Mouse (Mus musculus): Measurements from ENCODE around the gene Cand1. TPM values are rescaled to one million over a fixed set of nuclear protein-coding genes. Genes with fewer than 3 reads are reported as not detected.

Cand1 gene
- polyA plus RNA-seq (2015; fragmentation: Nextera tagmentation; extraction: Ambion mirVana): 53.8 and 55.0 TPM in 2 replicates

GRCm38 (mm10) chr10:119239969-119240721 is at the start of gene Cand1:
Cand1 (minus strand) TSS chr10:119240055.
- Histone ChIP-seq H3K4me1 (peaks cover 22% of the 10 kb centered on the region), H3K9me3 (no peaks in the 10 kb centered on the region), H3K4me2 (replicated peaks) (peak within 1 kb of the TSS; percentile 80), H3K27ac (replicated peaks) (peak within 1 kb of the TSS; percentile 96), H3K4me3 (peak within 1 kb of the TSS; percentile 95), H3K9ac (replicated peaks) (peak within 1 kb of the TSS; percentile 85), H3K36me3 (peaks cover 5% of the 10 kb centered on the region), H3K27me3 (no peaks in the 10 kb centered on the region)
- WGBS: under 1% methylated on average over 66 of the region's 67 CpGs
- ATAC-seq (replicated peaks): peak; percentile 99

GRCm38 (mm10) chr10:119278871-119279270 is 39.0 kb upstream of the Cand1 start:
- Histone ChIP-seq H3K4me1 (no peaks in the 10 kb centered on the region), H3K9me3 (no peaks in the 10 kb centered on the region), H3K4me2 (replicated peaks) (no peak overlapping the region), H3K27me3 (no peaks in the 10 kb centered on the region), H3K27ac (replicated peaks) (no peak overlapping the region), H3K4me3 (no peak overlapping the region), H3K36me3 (no peaks in the 10 kb centered on the region), H3K9ac (replicated peaks) (no peak overlapping the region)
- no peak for ATAC-seq (replicated peaks)
- WGBS: 89% methylated on average over 10 of the region's 10 CpGs

- no peak overlapping the region for H3K4me2 ChIP-seq (replicated peaks)
- 90% methylated on average over 6 of the region's 6 CpGs for WGBS
- H3K27me3 ChIP-seq: no peaks in the 10 kb centered on the region
- no peaks in the 10 kb centered on the region for H3K9me3 ChIP-seq
- H3K27ac ChIP-seq (replicated peaks): no peak overlapping the region
- no peak overlapping the region for H3K9ac ChIP-seq (replicated peaks)
- H3K36me3 ChIP-seq: no peaks in the 10 kb centered on the region
- no peak for ATAC-seq (replicated peaks)
- H3K4me1 ChIP-seq: no peaks in the 10 kb centered on the region
- H3K4me3 ChIP-seq: no peak overlapping the region
These were observed 34.5 kb upstream of the Cand1 start for GRCm38 (mm10) chr10:119274333-119274732.

- ATAC-seq (replicated peaks): no peak
- no peak overlapping the region for H3K4me3 ChIP-seq
- 89% methylated on average over 10 of the region's 10 CpGs for WGBS
These were observed 32.7 kb upstream of the Cand1 start for GRCm38 (mm10) chr10:119272536-119272935.

GRCm38 (mm10) chr10:119272005-119272404 is 32.1 kb upstream of the Cand1 start:
- Histone ChIP-seq H3K4me1 (no peaks in the 10 kb centered on the region), H3K27ac (replicated peaks) (no peak overlapping the region), H3K27me3 (no peaks in the 10 kb centered on the region), H3K4me3 (no peak overlapping the region), H3K36me3 (no peaks in the 10 kb centered on the region), H3K4me2 (replicated peaks) (no peak overlapping the region), H3K9ac (replicated peaks) (no peak overlapping the region), H3K9me3 (no peaks in the 10 kb centered on the region)
- no peak for ATAC-seq (replicated peaks)
- 96% methylated on average over 10 of the region's 10 CpGs for WGBS

More at GRCm38 (mm10) chr10:119272536-119272935, 32.7 kb upstream of the Cand1 start:
- Histone ChIP-seq H3K36me3 (no peaks in the 10 kb centered on the region), H3K27me3 (no peaks in the 10 kb centered on the region), H3K4me2 (replicated peaks) (no peak overlapping the region), H3K4me1 (no peaks in the 10 kb centered on the region), H3K9ac (replicated peaks) (no peak overlapping the region), H3K27ac (replicated peaks) (no peak overlapping the region), H3K9me3 (no peaks in the 10 kb centered on the region)

- 85% methylated on average over 10 of the region's 10 CpGs for WGBS
- no peak overlapping the region for H3K4me3 ChIP-seq
- H3K27me3 ChIP-seq: no peaks in the 10 kb centered on the region
- H3K27ac ChIP-seq (replicated peaks): no peak overlapping the region
- ATAC-seq (replicated peaks): no peak
- H3K9ac ChIP-seq (replicated peaks): no peak overlapping the region
- H3K36me3 ChIP-seq: no peaks in the 10 kb centered on the region
- no peak overlapping the region for H3K4me2 ChIP-seq (replicated peaks)
- H3K9me3 ChIP-seq: no peaks in the 10 kb centered on the region
- no peaks in the 10 kb centered on the region for H3K4me1 ChIP-seq
These were observed 31.2 kb upstream of the Cand1 start for GRCm38 (mm10) chr10:119271101-119271500.

- 15% methylated on average over 12 of the region's 12 CpGs for whole genome bisulfite sequencing
- H3K4me1 ChIP-seq: no peaks in the 10 kb centered on the region
- no peak for ATAC-seq (replicated peaks)
- no peak overlapping the region for H3K4me3 ChIP-seq
- no peaks in the 10 kb centered on the region for H3K9me3 ChIP-seq
- H3K27me3 ChIP-seq: no peaks in the 10 kb centered on the region
- H3K36me3 ChIP-seq: no peaks in the 10 kb centered on the region
- H3K9ac ChIP-seq (replicated peaks): no peak overlapping the region
- H3K4me2 ChIP-seq (replicated peaks): no peak overlapping the region
- no peak overlapping the region for H3K27ac ChIP-seq (replicated peaks)
These were observed 30.6 kb upstream of the Cand1 start for GRCm38 (mm10) chr10:119270384-119270985.

GRCm38 (mm10) chr10:119264761-119265160 is 24.9 kb upstream of the Cand1 start:
- Histone ChIP-seq H3K9me3 (no peaks in the 10 kb centered on the region), H3K4me2 (replicated peaks) (no peak overlapping the region), H3K36me3 (no peaks in the 10 kb centered on the region), H3K4me3 (no peak overlapping the region), H3K27me3 (no peaks in the 10 kb centered on the region), H3K27ac (replicated peaks) (no peak overlapping the region), H3K9ac (replicated peaks) (no peak overlapping the region), H3K4me1 (no peaks in the 10 kb centered on the region)
- WGBS: 62% methylated on average over 7 of the region's 7 CpGs
- no peak for ATAC-seq (replicated peaks)

- WGBS: 85% methylated on average over 5 of the region's 5 CpGs
- no peak overlapping the region for H3K4me3 ChIP-seq
- no peaks in the 10 kb centered on the region for H3K36me3 ChIP-seq
- no peaks in the 10 kb centered on the region for H3K9me3 ChIP-seq
- no peaks in the 10 kb centered on the region for H3K27me3 ChIP-seq
- H3K4me1 ChIP-seq: no peaks in the 10 kb centered on the region
- no peak for ATAC-seq (replicated peaks)
- no peak overlapping the region for H3K27ac ChIP-seq (replicated peaks)
- H3K4me2 ChIP-seq (replicated peaks): no peak overlapping the region
- H3K9ac ChIP-seq (replicated peaks): no peak overlapping the region
These were observed 23.0 kb upstream of the Cand1 start for GRCm38 (mm10) chr10:119262821-119263220.

- Histone ChIP-seq H3K4me1 (no peaks in the 10 kb centered on the region), H3K4me2 (replicated peaks) (no peak overlapping the region), H3K4me3 (no peak overlapping the region), H3K9me3 (no peaks in the 10 kb centered on the region), H3K27ac (replicated peaks) (no peak overlapping the region), H3K9ac (replicated peaks) (no peak overlapping the region), H3K36me3 (no peaks in the 10 kb centered on the region), H3K27me3 (no peaks in the 10 kb centered on the region)
- no peak for ATAC-seq (replicated peaks)
- 79% methylated on average over 4 of the region's 4 CpGs for WGBS
These were observed 18.0 kb upstream of the Cand1 start for GRCm38 (mm10) chr10:119257876-119258275.

- no peak overlapping the region for H3K4me3 ChIP-seq
- no peak for ATAC-seq (replicated peaks)
- H3K4me1 ChIP-seq: peaks cover 5% of the 10 kb centered on the region; the same call in 1 of the 2 replicates
- no peaks in the 10 kb centered on the region for H3K9me3 ChIP-seq
- H3K9ac ChIP-seq (replicated peaks): no peak overlapping the region
- H3K27ac ChIP-seq (replicated peaks): no peak overlapping the region
- 89% methylated on average over 14 of the region's 14 CpGs for WGBS
- no peak overlapping the region for H3K4me2 ChIP-seq (replicated peaks)
- no peaks in the 10 kb centered on the region for H3K36me3 ChIP-seq
- no peaks in the 10 kb centered on the region for H3K27me3 ChIP-seq
These were observed 4.3 kb upstream of the Cand1 start for GRCm38 (mm10) chr10:119244146-119244545.

GRCm38 (mm10) chr10:119240722-119241089 is 851 bp upstream of the Cand1 start:
- Histone ChIP-seq H3K27me3 (no peaks in the 10 kb centered on the region), H3K4me2 (replicated peaks) (peak overlapping the region; percentile 54), H3K27ac (replicated peaks) (peak overlapping the region; percentile 96), H3K9ac (replicated peaks) (peak overlapping the region; percentile 73), H3K36me3 (peaks cover 3% of the 10 kb centered on the region; the same call in 1 of the 2 replicates), H3K4me1 (peaks cover 22% of the 10 kb centered on the region), H3K4me3 (peak overlapping the region; percentile 95), H3K9me3 (no peaks in the 10 kb centered on the region)
- peak; percentile 0; the same call in 1 of the 2 replicates for ATAC-seq (replicated peaks)
- 3% methylated on average over 9 of the region's 9 CpGs for whole genome bisulfite sequencing

All from forebrain, embryonic 15.5 days (tissue).